Mouse (Mus musculus) gastrocnemius, postnatal 36 days (tissue): Measurements from ENCODE around the gene Speer4c. TPM values are rescaled to one million over a fixed set of nuclear protein-coding genes. Genes with fewer than 3 reads are reported as not detected.
"Not testable (repeated sequence)": the region's sequence is repeated elsewhere in the genome, so short reads cannot be mapped to it uniquely, and the experiment has no call there.

Source experiments
- DNase-seq, 2 experiments: peaks; one replicate each; pipeline ENCODE4 v3.0.0; 2022
- intact Hi-C: fragments of 180-260 bp; cut with DNase I; formaldehyde crosslinking; loops from one replicate; pipeline ENCODE4 v1.15.1; 2025
- long read RNA-seq, 2 experiments: library from polyadenylated mRNA; stranded (forward); transcript quantifications; one replicate each; pipeline ENCODE4 v2.0.0; 2021
- total RNA-seq, 2 experiments: library from RNA; stranded (reverse); gene quantifications; 2 replicates each; pipeline ENCODE4 v1.2.3; 2021

Gene Speer4c
- not detected for total RNA-seq
- long read RNA-seq, experiment 1 = 0 reads
- long read RNA-seq, experiment 2 = 0 reads

DNA sequence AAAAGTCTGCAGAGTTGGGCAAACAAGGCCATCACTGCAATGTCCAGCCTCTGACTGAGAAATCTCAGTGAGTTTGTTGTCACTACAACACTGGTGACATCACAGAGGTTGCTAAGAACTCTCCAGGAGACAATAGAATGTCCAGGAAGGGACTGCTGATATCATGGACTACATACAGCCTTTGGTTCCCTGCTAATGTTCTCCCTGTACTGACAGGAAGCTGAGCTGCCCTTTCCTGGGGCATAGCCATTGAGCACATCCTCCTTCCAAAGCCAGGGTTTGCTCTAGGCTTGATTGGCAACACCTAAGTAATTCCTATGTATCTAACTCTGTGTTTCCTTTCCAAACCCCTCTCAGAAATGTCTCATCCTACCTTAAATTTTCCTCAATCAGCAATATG lies at the start of gene Speer4c:
TSS of gene Speer4c (minus strand) at position 101 of the 400 bp plus-strand sequence.
- intact Hi-C loops, DNase-seq: not testable (repeated sequence)

GRCm38 (mm10) chr5:15747478-15748255 lies 33.6 kb upstream of the Speer4c start:
- intact Hi-C loops = no loop called here
- no peak for DNase-seq

DNA sequence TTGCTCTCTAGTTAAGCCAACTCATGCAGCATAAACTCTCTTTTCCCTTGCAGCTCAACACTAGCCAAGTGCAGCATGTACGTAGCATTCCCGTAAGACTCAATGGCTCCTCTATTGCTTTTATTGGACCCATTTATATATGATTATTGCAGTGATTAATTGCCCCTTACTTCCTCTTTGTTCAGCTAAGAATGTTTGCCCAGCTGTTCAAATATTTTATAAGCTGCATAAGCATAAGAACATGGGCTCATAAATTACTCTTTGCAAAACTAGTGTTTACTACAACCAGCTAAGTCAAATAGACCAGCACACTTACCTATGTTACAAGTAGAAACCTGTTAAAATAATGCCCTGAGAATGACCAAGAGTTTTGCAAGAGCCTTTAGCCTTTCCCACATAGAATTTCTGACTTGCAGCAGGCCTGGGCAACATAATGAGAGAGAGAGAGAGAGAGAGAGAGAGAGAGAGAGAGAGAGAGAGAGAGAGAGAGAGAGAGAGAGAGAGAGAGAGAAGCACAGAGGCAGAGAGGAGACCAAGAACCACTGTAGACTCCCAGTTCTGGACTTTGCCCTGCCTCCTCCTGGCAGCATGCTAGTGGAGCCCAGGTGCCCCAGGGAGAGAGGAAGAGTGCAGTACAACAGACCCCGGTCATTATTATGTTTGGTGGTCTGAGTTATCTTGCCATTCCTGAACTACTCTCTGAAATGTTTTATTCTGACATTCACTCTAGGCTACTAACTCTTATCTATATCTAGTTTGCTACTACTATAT lies 20.2 kb upstream of the Speer4c start:
- no peak for DNase-seq
- intact Hi-C loops = no loop called here

GRCm38 (mm10) chr5:15702891-15703290 lies 11.2 kb downstream of the Speer4c start:
- intact Hi-C loops, DNase-seq: not testable (repeated sequence)

GRCm38 (mm10) chr5:15697719-15698118 lies 16.4 kb downstream of the Speer4c start:
- intact Hi-C loops, DNase-seq: not testable (repeated sequence)

- intact Hi-C loops, DNase-seq: not testable (repeated sequence)
Observed at GRCm38 (mm10) chr5:15691849-15692248, 22.2 kb downstream of the Speer4c start.

- DNase-seq, intact Hi-C loops: not testable (repeated sequence)
Observed at GRCm38 (mm10) chr5:15690822-15691221, 23.2 kb downstream of the Speer4c start.

- DNase-seq, intact Hi-C loops: not testable (repeated sequence)
Observed at GRCm38 (mm10) chr5:15689659-15690213, 24.3 kb downstream of the Speer4c start.

GRCm38 (mm10) chr5:15688874-15689658 lies 25.0 kb downstream of the Speer4c start:
- DNase-seq, intact Hi-C loops: not testable (repeated sequence)

DNA sequence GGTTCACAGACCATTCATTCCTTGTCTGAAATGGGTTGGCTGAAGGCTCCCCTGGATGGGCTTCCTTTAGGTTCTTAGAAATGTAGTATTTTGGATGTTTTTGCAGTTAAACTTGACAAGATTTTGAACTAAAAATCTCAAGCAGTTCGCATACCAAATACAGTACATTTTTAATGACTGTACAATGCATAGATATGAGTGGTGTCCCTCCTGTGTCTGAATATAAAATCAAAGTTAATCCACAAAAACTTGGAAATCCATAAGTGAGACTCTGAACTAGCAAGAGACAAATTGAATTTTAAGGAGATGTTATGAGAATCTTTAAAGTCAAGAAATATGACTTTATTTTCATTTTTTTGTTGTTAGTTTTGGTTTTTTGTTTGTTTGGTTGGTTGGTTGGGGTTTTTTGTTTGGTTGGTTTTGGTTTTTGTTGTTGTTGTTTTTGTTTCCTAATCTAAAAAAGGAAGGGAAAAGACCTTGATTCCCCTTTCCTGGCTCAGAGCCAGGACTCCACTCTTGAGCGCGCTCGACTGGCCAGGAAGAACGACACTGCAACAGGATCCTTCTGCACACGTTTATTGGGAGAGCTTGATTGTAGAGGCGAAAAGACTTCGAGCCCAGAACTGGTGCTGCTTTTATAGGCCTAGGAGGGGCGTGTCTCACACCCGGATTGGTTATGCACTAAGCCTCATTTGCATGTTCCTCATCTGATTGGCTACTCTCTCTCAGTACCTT lies 32.6 kb downstream of the Speer4c start:
- DNase-seq, intact Hi-C loops: not testable (repeated sequence)

DNA sequence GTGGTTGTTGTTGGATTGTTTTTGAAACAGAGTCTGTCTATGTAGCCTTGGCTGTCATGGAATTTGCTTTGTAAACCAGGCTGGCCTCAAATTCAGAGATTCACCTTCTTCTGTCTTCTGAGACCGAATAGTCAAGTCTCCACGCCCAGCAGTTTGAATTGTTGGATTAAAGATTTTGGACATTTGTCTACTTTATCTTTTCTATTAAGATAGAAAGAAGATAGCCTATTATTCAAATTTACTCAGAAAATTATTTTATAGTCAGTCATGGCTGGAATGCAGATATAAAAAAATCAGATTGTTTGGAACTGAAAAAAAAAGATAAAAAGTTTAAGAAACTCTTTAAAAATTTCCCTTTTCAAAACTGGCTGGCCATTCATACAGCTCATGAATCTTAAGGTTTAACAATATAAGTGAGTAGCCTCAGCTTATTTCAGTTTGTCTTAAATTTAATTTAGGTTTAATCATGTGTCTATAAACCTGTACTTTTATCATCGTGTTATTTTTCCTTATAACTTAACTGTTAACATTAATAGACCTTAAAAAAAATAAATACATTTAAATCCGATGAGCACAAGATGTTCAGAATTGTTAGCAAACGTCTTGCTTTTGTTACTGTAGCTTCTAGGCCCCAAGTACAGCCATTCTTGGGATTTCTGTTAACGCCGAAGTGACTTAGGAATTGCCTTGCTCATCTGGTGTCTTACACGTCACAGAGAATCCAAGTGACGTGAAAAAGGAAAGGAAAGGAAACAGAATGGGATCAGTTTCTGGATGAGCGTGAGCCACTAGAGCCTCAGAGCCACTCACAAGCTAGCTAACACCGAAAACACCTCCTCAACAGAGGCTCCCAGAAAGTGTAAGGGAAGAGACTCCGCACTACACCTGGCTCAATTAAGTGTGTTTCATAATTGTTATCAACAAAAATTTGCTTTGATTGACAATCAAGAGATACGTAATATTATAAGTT lies 33.8 kb downstream of the Speer4c start:
- intact Hi-C loops, DNase-seq: not testable (repeated sequence)

DNA sequence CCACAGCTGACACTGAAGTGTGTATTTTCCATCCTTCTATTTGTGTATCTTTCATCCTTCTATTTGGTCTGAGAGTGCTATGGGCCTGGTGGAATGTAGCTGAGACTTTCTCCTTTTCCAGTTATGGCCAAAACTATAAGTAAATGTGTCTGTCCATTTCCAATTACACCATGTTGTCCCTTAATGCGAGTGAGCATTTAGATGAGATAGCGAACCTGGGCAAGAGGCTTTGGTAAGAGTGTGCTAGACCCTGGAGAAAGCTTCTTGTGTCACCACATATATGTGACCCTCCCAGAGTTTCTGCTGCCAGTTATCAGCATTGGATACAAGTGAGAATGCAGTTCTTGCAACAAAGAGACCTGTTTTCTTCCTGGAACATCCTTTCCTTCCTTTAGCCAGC lies 35.2 kb downstream of the Speer4c start:
- intact Hi-C loops, DNase-seq: not testable (repeated sequence)

- intact Hi-C loops, DNase-seq: not testable (repeated sequence)
Observed at GRCm38 (mm10) chr5:15677750-15678149, 36.3 kb downstream of the Speer4c start.

- DNase-seq, intact Hi-C loops: not testable (repeated sequence)
Observed at GRCm38 (mm10) chr5:15674429-15675244, 39.4 kb downstream of the Speer4c start.

GRCm38 (mm10) chr5:15673989-15674388 lies 40.1 kb downstream of the Speer4c start:
- DNase-seq, intact Hi-C loops: not testable (repeated sequence)

GRCm38 (mm10) chr5:15670789-15671188 lies 43.3 kb downstream of the Speer4c start:
- DNase-seq, intact Hi-C loops: not testable (repeated sequence)

- intact Hi-C loops, DNase-seq: not testable (repeated sequence)
Observed at GRCm38 (mm10) chr5:15663847-15664246, 50.2 kb downstream of the Speer4c start.
